Mouse (Mus musculus) myocyte (in vitro differentiated cells): Measurements from ENCODE around the gene Ccdc88b.

Experiments used
- CEBPB ChIP-seq: IDR thresholded peaks from 2 replicates; pipeline ENCODE4 v1.6.1; 2011; ENCODE audit warnings: mild to moderate bottlenecking, moderate library complexity; ENCODE audit not compliant: poor library complexity, insufficient read depth, severe bottlenecking
- E2F4 ChIP-seq: IDR thresholded peaks from one replicate; pipeline ENCODE4 v1.6.1; 2011; ENCODE audit warnings: mild to moderate bottlenecking, control low read depth, moderate library complexity; ENCODE audit not compliant: insufficient read depth
- MAX ChIP-seq: IDR thresholded peaks from one replicate; pipeline ENCODE4 v1.6.1; 2011; ENCODE audit warnings: low read depth, mild to moderate bottlenecking, control low read depth
- MYOG ChIP-seq, 3 experiments: IDR thresholded peaks; one replicate each; pipeline ENCODE4 v1.6.1; 2011; ENCODE audit warnings: control low read depth in 2 of 3, low read depth in 2 of 3, mild to moderate bottlenecking in 2 of 3; ENCODE audit not compliant: insufficient read length in 2 of 3, control insufficient read depth in 1 of 3, insufficient read depth in 1 of 3
- POLR2A ChIP-seq: IDR thresholded peaks from one replicate; pipeline ENCODE4 v1.6.1; 2011; ENCODE audit warnings: low read depth, mild to moderate bottlenecking, control low read depth, moderate library complexity; ENCODE audit not compliant: insufficient read length
- POLR2AphosphoS2 ChIP-seq: IDR thresholded peaks from one replicate; pipeline ENCODE4 v1.6.1; 2011; ENCODE audit warnings: low read depth, control low read depth; ENCODE audit not compliant: insufficient read length
- REST ChIP-seq: IDR thresholded peaks from one replicate; pipeline ENCODE4 v1.6.1; 2011; ENCODE audit warnings: mild to moderate bottlenecking, control low read depth, moderate library complexity; ENCODE audit not compliant: insufficient read depth, insufficient read length
- SRF ChIP-seq: IDR thresholded peaks from one replicate; pipeline ENCODE4 v1.6.1; 2011; ENCODE audit warnings: low read depth; ENCODE audit not compliant: control insufficient read depth, insufficient read length
- TCF12 ChIP-seq: IDR thresholded peaks from one replicate; pipeline ENCODE4 v1.6.1; 2011; ENCODE audit warnings: mild to moderate bottlenecking, control low read depth; ENCODE audit not compliant: poor library complexity, insufficient read depth, severe bottlenecking
- TCF3 ChIP-seq: IDR thresholded peaks from one replicate; pipeline ENCODE4 v1.6.1; 2011; ENCODE audit warnings: low read depth, control low read depth; ENCODE audit not compliant: insufficient read length
- USF1 ChIP-seq: IDR thresholded peaks from one replicate; pipeline ENCODE4 v1.6.1; 2011; ENCODE audit warnings: low read depth, mild to moderate bottlenecking, control low read depth, moderate library complexity

- TF ChIP-seq POLR2A = no peak
- TF ChIP-seq TCF3 = no peak
- no peak for TF ChIP-seq E2F4
- TF ChIP-seq MYOG (IDR thresholded peaks at IDR 0.05; ENCODE audit: control insufficient read depth in 1 of 3, insufficient read depth in 1 of 3, insufficient read length in 2 of 3, low read depth in 2 of 3) = no peak
- no peak for TF ChIP-seq TCF12
- no peak for TF ChIP-seq MAX
- no peak for TF ChIP-seq USF1
- TF ChIP-seq REST = no peak
- no peak for TF ChIP-seq POLR2AphosphoS2
- TF ChIP-seq CEBPB = no peak
- TF ChIP-seq SRF = no peak
Observed at GRCm38 (mm10) chr19:6892512-6892911, 34.5 kb upstream of the Ccdc88b start.
